Mouse (Mus musculus) MN1 (cell line): ENCODE measurements around the gene Robo2.
"Not testable (repeated sequence)": the region's sequence is repeated elsewhere in the genome, so short reads cannot be mapped to it uniquely, and the experiment has no call there.

Experiments used
- DNase-seq: peaks from one replicate; pipeline ENCODE4 v3.0.0-alpha.2; 2016; ENCODE audit warnings: low spot score

The Robo2 gene

DNA sequence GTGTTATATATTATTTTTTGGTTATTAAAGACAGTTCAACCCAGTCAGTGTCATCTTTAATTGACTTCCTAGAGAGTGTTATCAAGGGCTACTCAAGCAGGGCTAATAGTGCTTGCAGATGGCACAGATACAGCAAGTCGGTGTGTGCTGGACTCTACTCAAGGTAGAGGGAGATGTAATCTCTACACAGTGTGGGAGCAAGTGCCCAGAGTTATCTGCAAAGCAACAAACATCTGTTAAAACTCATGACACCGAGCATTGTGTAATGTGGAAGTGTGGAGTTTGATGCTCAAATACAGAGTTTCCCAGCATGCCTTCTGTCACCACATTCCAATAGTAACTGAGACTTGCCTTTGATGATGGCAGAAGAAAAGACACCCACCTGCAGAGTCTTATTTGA, 345.7 kb downstream of the Robo2 start:
- DNase-seq: no peak

GRCm38 (mm10) chr16:74061951-74062350, 349.7 kb downstream of the Robo2 start:
- no peak for DNase-seq

DNA sequence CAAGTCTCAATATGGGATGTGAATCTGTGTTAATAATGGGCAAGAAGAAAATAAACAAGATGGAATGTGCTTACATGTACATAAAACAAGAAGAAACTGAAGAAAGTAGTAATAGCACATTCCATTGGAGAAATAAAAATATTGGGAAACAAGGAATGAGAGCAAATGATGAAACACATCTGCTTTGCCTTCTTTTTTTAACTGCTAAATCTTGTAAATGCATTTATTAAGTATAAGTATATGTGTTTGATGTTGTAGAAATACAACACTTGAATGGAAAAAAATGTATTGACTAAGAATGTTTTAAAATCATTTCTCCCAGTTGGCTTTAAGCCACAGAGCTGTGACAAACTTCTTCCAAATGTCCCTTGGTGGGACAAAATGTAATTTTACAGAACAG, 350.1 kb downstream of the Robo2 start:
- no peak for DNase-seq

DNA sequence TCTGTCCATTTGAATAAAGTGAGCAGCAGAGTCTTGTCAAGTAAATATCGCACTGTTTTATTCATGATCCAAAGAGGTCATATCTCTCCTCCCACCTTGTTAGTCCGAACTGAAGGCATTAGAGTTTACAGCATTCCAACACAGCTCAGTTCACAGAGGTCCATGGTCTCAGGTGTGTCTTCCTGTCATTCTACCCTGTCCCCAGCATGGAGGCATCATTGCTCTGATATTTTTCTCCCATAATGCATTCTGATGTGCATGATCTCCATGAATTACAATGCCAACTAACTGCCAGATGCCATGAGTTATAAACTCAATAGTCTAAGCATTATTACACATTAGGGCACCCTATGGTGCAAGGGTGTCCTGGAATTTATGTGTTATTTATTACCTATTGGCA, 354.7 kb downstream of the Robo2 start:
- no peak for DNase-seq

DNA sequence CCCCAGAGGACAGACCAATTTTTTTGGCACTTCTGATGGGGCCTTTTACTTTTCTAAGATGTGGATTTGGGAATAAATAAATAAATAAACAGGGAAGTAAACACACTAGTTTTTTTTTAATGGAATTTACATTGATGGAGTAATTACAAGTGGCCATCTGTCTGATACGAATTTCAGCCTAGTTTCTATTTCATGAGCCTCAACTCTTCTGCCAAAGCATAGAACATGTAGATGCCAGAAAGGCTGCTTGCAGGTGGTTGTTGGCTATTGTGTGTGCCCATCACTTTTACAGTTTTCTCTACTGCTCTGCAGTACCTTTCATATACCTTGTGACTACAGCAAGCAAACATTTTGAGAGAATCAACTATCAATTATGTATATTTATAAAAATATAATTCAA, 355.4 kb downstream of the Robo2 start:
- no peak for DNase-seq

DNA sequence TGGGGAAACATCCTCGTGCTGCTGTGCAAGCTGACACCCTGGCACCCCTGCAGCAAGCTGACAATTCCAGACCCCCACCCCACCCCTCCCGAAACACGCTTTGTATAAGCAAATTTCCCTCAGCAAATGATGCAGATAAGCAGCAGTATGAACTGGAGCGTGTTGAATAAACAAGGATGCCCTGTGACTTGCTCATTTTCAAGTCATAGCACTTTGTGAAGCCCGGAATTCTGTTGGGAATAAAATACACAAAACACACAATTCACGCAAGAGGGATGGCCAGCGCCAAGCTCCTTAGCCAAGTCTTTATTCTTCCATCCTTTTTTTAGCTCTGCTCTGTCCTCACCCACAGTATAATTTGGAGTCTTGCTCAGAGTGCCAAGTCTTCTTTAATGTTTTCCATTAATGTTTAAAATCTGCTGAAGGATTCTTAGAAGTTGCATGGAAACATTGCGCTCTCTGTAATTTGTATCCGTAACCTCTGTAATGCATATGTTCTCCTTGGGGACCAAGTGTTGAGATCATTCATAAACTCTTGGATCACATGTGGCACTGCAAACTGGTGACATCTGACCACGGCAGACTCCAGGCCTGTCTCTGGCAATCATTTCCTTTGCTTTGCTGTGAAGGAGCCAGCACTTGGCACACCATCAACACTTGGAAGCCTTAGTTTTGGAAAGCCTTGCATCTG, 356.4 kb downstream of the Robo2 start:
- DNase-seq: no peak

- no peak for DNase-seq
These were observed 362.2 kb downstream of the Robo2 start for GRCm38 (mm10) chr16:74049467-74049866.

DNA sequence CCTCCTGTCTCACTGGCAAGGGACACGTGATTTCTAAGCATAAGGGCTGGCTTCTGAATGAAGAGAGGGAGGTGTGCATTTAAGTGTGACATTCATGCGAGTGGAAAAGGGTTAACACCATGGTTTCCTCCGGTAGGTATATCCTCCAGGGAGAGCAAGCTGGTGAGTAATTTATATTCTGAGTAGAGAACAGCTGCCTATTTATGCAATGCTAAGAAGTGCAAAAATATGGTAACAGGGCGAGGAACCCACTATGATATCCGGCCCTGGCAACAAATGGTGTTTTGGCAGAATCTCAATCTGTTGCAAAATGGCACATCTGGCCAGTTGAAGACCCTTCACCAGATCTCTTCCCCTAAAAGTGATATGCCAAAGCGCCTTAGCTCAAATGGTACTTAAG, 362.6 kb downstream of the Robo2 start:
- DNase-seq: no peak

DNA sequence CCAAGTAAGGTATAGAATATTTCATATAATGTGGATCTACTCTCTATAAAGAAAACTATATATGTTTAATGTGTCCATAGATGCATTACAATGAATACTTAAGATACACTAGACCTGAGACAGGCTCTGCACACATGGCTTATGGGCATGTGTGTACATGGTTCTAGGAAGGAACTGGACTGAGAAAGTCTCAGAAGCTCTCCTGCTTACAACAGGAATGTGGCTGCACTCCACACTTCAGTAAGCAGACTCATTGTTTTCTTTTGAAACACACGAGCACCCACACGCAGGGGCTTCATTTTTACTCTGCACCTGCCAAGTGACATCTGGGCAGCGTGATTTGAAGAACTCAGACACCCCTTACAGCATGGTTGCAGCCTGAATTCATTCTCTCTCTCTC, 364.4 kb downstream of the Robo2 start:
- DNase-seq: no peak

- DNase-seq: not testable (repeated sequence)
These were observed 370.8 kb downstream of the Robo2 start for GRCm38 (mm10) chr16:74040797-74041196.

DNA sequence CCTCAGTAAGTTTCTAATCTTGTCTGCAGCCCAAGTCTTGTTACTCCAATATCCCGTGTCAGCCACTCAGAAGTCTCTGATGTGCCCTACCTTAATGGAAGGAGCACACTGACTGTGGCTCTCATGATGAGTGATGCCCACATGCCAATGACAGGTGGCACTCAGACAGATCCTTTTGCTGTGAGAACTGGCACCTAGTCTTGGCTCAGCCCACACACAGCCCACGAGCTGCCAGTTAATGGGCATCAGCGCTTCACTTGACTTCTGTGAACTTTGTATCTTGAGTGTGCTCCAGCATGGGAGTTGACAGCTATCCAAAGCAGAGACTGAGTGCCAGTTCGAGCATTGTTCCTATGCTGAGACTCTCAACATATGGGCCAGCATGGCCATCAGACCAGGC, 383.8 kb downstream of the Robo2 start:
- DNase-seq: no peak

DNA sequence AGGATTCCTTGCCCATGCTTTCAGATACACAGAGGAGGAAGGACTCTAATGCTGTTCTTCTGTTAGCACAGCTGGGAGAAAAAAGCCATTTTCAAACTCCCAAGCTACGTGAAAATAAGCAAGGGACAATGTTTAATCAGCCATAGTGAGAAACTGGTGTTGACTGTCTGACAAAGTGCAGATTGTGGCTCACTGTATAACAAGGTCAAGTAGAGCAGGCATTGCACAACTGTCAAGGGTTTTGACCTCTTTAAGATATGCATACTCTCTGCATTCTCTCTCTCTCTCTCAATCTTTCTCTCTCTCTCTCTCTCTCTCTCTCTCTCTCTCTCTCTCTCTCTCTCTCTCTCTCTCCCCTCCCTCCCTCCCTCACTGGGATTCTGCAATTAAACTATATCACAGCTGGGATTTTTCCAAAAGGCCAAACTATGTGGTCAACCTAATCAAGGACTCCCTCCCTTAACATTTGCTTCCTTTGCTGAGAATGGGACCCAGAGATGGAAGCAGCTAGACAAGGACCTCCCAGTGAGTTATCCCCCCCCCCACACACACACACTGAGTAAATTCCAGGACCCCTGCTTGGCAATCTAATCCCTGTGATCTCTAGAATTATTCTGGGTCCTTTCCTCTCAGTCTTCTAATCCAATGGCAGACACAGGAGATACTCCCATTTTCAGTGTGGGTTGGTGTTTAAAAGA, 389.2 kb downstream of the Robo2 start:
- no peak for DNase-seq

- no peak for DNase-seq
These were observed 405.9 kb downstream of the Robo2 start for GRCm38 (mm10) chr16:74005767-74006166.

DNA sequence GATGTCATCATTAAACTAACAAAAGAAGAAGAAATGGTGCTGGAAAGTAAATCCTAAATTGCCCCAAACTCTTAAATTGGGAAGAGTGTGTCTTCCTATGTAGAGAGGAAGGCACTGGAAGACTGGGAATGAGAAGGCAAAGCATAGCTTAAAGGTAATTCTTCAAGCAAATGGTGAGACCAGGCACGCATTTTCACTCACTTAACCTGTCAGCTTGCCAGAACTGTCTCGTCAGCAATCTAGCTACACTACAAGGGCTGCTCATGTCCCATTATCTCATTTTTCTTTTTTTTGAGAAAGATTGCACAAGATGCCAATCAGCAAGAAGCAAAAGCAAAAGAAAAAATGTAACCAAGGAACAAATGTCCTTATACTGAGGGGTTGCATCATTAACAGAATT, 410.3 kb downstream of the Robo2 start:
- DNase-seq: no peak

GRCm38 (mm10) chr16:73991212-73991611, 420.4 kb downstream of the Robo2 start:
- DNase-seq: no peak

DNA sequence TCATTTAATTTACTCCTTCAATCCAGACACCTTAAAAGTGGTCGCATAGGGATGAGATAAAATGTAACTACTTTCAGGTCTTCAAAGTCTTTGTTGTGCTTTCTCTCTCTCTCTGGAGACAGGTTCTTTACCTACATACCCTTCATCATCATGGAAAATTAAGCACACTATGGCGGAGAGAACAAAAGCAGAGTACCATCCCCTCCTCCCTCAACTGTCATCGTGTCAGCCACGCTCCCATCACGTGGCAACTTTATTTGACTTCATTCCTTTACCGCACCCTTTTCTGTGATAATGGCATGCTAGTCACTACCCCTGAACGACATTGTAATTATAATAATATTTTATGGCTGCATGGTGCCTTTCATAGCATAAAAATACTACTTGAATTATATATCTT, 442.1 kb downstream of the Robo2 start:
- DNase-seq: no peak

- no peak for DNase-seq
These were observed 447.2 kb downstream of the Robo2 start for GRCm38 (mm10) chr16:73964366-73964926.

GRCm38 (mm10) chr16:73959479-73959970, 452.1 kb downstream of the Robo2 start:
- DNase-seq: no peak

DNA sequence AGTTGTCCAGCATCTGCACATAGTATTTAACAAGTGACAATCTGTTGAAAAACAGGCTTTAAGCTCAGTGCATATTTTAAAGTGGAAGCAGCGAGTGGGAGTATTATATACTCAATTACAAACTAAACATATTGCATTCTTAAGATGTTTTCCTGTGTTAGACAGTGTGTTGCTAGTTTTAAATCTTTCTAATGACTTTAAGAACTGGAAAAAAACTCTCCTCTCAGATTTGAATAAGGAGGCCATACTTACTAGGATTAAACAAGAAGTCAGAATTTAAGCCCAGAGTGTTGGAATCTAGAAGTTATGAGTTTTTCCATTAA, 453.1 kb downstream of the Robo2 start:
- no peak for DNase-seq

- DNase-seq: no peak
These were observed 453.7 kb downstream of the Robo2 start for GRCm38 (mm10) chr16:73957675-73958523.

DNA sequence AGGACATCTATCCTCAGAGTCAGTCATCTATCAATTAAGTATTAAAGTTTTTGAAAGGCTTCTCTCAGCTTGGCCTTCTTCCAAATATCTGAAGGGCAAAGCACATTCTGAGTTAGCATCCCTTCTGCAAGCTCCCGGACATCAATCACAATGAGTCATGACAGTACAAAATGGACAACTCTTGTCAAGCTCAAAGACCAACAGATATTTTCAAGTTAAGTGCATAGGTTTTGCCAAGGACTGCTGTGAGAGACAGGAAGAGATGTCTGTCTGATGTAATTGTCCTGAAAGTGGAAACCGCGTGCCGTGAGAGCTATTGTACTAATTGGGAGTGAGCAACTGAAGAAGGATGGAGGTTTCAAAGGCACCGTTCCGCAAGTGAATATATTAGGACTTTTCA, 465.5 kb downstream of the Robo2 start:
- DNase-seq: no peak

DNA sequence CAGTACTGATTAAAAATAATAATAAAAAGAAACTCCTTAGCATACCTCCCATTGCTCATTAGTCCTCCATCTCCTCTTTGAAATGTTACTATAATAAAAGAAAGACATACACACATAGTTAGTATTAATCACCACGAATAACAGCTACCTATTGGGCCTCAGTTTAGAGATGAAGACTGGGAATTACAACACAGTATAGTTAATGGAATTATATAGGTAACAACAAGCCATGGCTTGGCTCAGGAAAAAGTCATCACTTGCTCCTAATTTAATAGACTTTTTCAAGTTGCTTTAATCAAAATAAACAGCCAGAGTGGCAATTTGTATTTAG, 471.4 kb downstream of the Robo2 start:
- no peak for DNase-seq
